Mouse (Mus musculus) MEL (cell line): Measurements from ENCODE around the gene Snap23. TPM values are rescaled to one million over a fixed set of nuclear protein-coding genes. Genes with fewer than 3 reads are reported as not detected.

Experiments
- DNase-seq: peaks from one replicate; pipeline ENCODE4 v3.0.0; 2011; ENCODE audit warnings: low read depth, low spot score
- H3K27ac ChIP-seq: 2 replicates; pipeline ENCODE4 v1.5.1; 2012; ENCODE audit warnings: low read depth, mild to moderate bottlenecking, control low read depth, low read length, moderate library complexity; ENCODE audit not compliant: control insufficient read depth
- H3K27me3 ChIP-seq, 2 experiments: fragments of 150-350 bp in 1 of 2; sonication (generic) in 1 of 2; 2 replicates each; pipeline ENCODE4 v1.6.1; 2012; ENCODE audit warnings: low read length in 2 of 2, mild to moderate bottlenecking in 2 of 2, improper control_type of control experiment in 1 of 2, moderate library complexity in 1 of 2; ENCODE audit not compliant: insufficient read depth in 2 of 2, control insufficient read depth in 1 of 2
- H3K36me3 ChIP-seq, 2 experiments: 2 replicates each; pipeline ENCODE4 v1.6.1; 2012 to 2014; ENCODE audit warnings: low read length in 2 of 2, improper control_type of control experiment in 1 of 2, inconsistent platforms in 1 of 2, mild to moderate bottlenecking in 1 of 2; ENCODE audit not compliant: insufficient read depth in 2 of 2, control insufficient read depth in 1 of 2
- H3K4me1 ChIP-seq, 2 experiments: fragments of 150-350 bp in 1 of 2; sonication (generic) in 1 of 2; 2 replicates each; pipeline ENCODE4 v1.6.1; 2012; ENCODE audit warnings: low read length in 2 of 2, improper control_type of control experiment in 1 of 2, mild to moderate bottlenecking in 1 of 2; ENCODE audit not compliant: insufficient read depth in 2 of 2, control insufficient read depth in 1 of 2
- H3K4me3 ChIP-seq, 2 experiments: fragments of 150-350 bp in 1 of 2; sonication (generic) in 1 of 2; 2 replicates each; pipeline ENCODE4 v1.5.1; 2012; ENCODE audit warnings: low read depth in 2 of 2, low read length in 2 of 2, mild to moderate bottlenecking in 2 of 2, moderate library complexity in 2 of 2, control low read depth in 1 of 2, improper control_type of control experiment in 1 of 2; ENCODE audit not compliant: control insufficient read depth in 1 of 2, insufficient read depth in 1 of 2
- H3K79me2 ChIP-seq: 2 replicates; pipeline ENCODE4 v1.6.1; 2012; ENCODE audit warnings: mild to moderate bottlenecking, low read length, moderate library complexity; ENCODE audit not compliant: control insufficient read depth, poor library complexity, insufficient read depth
- H3K9ac ChIP-seq: 2 replicates; pipeline ENCODE4 v1.6.1; 2012; ENCODE audit warnings: low read depth, mild to moderate bottlenecking, control low read depth, low read length, moderate library complexity; ENCODE audit not compliant: control insufficient read depth, poor library complexity, severe bottlenecking
- H3K9me3 ChIP-seq: fragments of 150-350 bp; sonication (generic); replicated peaks from 2 replicates; pipeline ENCODE4 v1.6.1; 2012; ENCODE audit warnings: mild to moderate bottlenecking, low read length, improper control_type of control experiment, moderate library complexity; ENCODE audit not compliant: insufficient read depth
- BHLHE40 ChIP-seq: IDR thresholded peaks from 2 replicates; pipeline ENCODE4 v1.6.1; 2012; ENCODE audit warnings: low read depth, mild to moderate bottlenecking, inconsistent platforms, low read length, improper control_type of control experiment, borderline replicate concordance
- CHD1 ChIP-seq: IDR thresholded peaks from 2 replicates; pipeline ENCODE4 v1.6.1; 2012; ENCODE audit warnings: low read depth, mild to moderate bottlenecking, inconsistent platforms, low read length, improper control_type of control experiment
- CHD2 ChIP-seq: IDR thresholded peaks from 2 replicates; pipeline ENCODE4 v1.6.1; 2011; ENCODE audit warnings: low read length, improper control_type of control experiment
- E2F4 ChIP-seq: IDR thresholded peaks from 2 replicates; pipeline ENCODE4 v1.6.1; 2011; ENCODE audit warnings: low read depth, low read length, improper control_type of control experiment, borderline replicate concordance
- ELF1 ChIP-seq: IDR thresholded peaks from 2 replicates; pipeline ENCODE4 v1.6.1; 2014; ENCODE audit warnings: low read depth, mild to moderate bottlenecking, inconsistent platforms, low read length, improper control_type of control experiment, moderate library complexity
- ETS1 ChIP-seq: IDR thresholded peaks from 2 replicates; pipeline ENCODE4 v1.6.1; 2012; ENCODE audit warnings: low read depth, mild to moderate bottlenecking, inconsistent platforms, low read length, improper control_type of control experiment, moderate library complexity
- GABPA ChIP-seq: IDR thresholded peaks from 2 replicates; pipeline ENCODE4 v1.6.1; 2012; ENCODE audit warnings: low read depth, mild to moderate bottlenecking, inconsistent platforms, low read length, improper control_type of control experiment, moderate library complexity
- GATA1 ChIP-seq: IDR thresholded peaks from 2 replicates; pipeline ENCODE4 v1.6.1; 2011; ENCODE audit warnings: low read depth, low read length, improper control_type of control experiment
- HCFC1 ChIP-seq: IDR thresholded peaks from 2 replicates; pipeline ENCODE4 v1.6.1; 2012; ENCODE audit warnings: low read depth, mild to moderate bottlenecking, inconsistent platforms, low read length, improper control_type of control experiment, moderate library complexity
- JUND ChIP-seq: IDR thresholded peaks from 2 replicates; pipeline ENCODE4 v1.6.1; 2011; ENCODE audit warnings: low read depth, mild to moderate bottlenecking, improper control_type of control experiment, low read length
- MEF2A ChIP-seq: IDR thresholded peaks from 2 replicates; pipeline ENCODE4 v1.6.1; 2014; ENCODE audit warnings: low read depth, mild to moderate bottlenecking, inconsistent platforms, low read length, improper control_type of control experiment; ENCODE audit not compliant: poor library complexity, insufficient replicate concordance, severe bottlenecking; ENCODE audit errors: extremely low read depth
- MXI1 ChIP-seq: IDR thresholded peaks from 2 replicates; pipeline ENCODE4 v1.6.1; 2011; ENCODE audit warnings: mild to moderate bottlenecking, low read depth, low read length, improper control_type of control experiment
- MYB ChIP-seq: IDR thresholded peaks from 2 replicates; pipeline ENCODE4 v1.6.1; 2011; ENCODE audit warnings: mild to moderate bottlenecking, low read depth, low read length, improper control_type of control experiment
- NRF1 ChIP-seq: IDR thresholded peaks from 2 replicates; pipeline ENCODE4 v1.6.1; 2014; ENCODE audit warnings: low read depth, mild to moderate bottlenecking, inconsistent platforms, low read length, improper control_type of control experiment, moderate library complexity; ENCODE audit not compliant: poor library complexity, insufficient read depth, severe bottlenecking
- POLR2AphosphoS2 ChIP-seq: IDR thresholded peaks from 2 replicates; pipeline ENCODE4 v1.6.1; 2011; ENCODE audit warnings: low read length, improper control_type of control experiment
- POLR2AphosphoS5 ChIP-seq: IDR thresholded peaks from 2 replicates; pipeline ENCODE4 v1.6.1; 2012; ENCODE audit warnings: low read depth, borderline replicate concordance, mild to moderate bottlenecking, inconsistent platforms, low read length, moderate library complexity, mixed read lengths
- RAD21 ChIP-seq: IDR thresholded peaks from 2 replicates; pipeline ENCODE4 v1.6.1; 2011; ENCODE audit warnings: mild to moderate bottlenecking, low read depth, low read length, improper control_type of control experiment
- RCOR1 ChIP-seq: IDR thresholded peaks from 2 replicates; pipeline ENCODE4 v1.6.1; 2012; ENCODE audit warnings: low read depth, mild to moderate bottlenecking, inconsistent platforms, low read length, improper control_type of control experiment
- SIN3A ChIP-seq: IDR thresholded peaks from 2 replicates; pipeline ENCODE4 v1.6.1; 2012; ENCODE audit warnings: low read length, improper control_type of control experiment, inconsistent platforms
- SMC3 ChIP-seq: IDR thresholded peaks from 2 replicates; pipeline ENCODE4 v1.6.1; 2011; ENCODE audit warnings: low read depth, low read length, improper control_type of control experiment
- TAL1 ChIP-seq: IDR thresholded peaks from 2 replicates; pipeline ENCODE4 v1.6.1; 2012; ENCODE audit warnings: mild to moderate bottlenecking, inconsistent platforms, low read length, moderate library complexity, mixed read lengths
- TBP ChIP-seq: IDR thresholded peaks from 2 replicates; pipeline ENCODE4 v1.8.0; 2011; ENCODE audit warnings: low read depth, low read length, improper control_type of control experiment
- TCF12 ChIP-seq: IDR thresholded peaks from 2 replicates; pipeline ENCODE4 v1.6.1; 2014; ENCODE audit warnings: low read depth, mild to moderate bottlenecking, inconsistent platforms, low read length, improper control_type of control experiment, moderate library complexity
- USF1 ChIP-seq: IDR thresholded peaks from 2 replicates; pipeline ENCODE4 v1.6.1; 2014; ENCODE audit warnings: low read depth, mild to moderate bottlenecking, inconsistent platforms, low read length, improper control_type of control experiment, moderate library complexity
- USF2 ChIP-seq, 2 experiments: IDR thresholded peaks; 2 replicates each; pipeline ENCODE4 v1.6.1; 2011 to 2012; ENCODE audit warnings: improper control_type of control experiment in 2 of 2, low read length in 2 of 2, borderline replicate concordance in 1 of 2, inconsistent platforms in 1 of 2, low read depth in 1 of 2, mild to moderate bottlenecking in 1 of 2; ENCODE audit not compliant: insufficient read depth in 1 of 2
- polyA plus RNA-seq, 2 experiments: library from polyadenylated mRNA; stranded (reverse) in 1 of 2; unstranded in 1 of 2; fragments of >175 nt in 1 of 2; fragments of >200 nt in 1 of 2; gene quantifications; 2 replicates each; pipeline versions ENCODE4 v1.2.1 to v1.2.4; 2012; ENCODE audit warnings: low replicate concordance in 2 of 2, low read depth in 1 of 2; ENCODE audit not compliant: insufficient read length in 2 of 2, insufficient read depth in 1 of 2, missing spikeins in 1 of 2
- total RNA-seq: library from RNA; depleted of rRNA; stranded (reverse); fragments of 300-350 nt; gene quantifications from 2 replicates; pipeline ENCODE4 v1.2.3, GENCODE M21; 2012

Gene Snap23
- total and polyA plus RNA-seq, 3 experiments: 50.8 to 81.5 TPM; not detected in 1

GRCm38 (mm10) chr2:120578286-120578685, 10.8 kb downstream of the Snap23 start (continued):
- peak in 1 of 2 experiments; percentile 46; a peak in 1 of 4 replicates for TF ChIP-seq USF2 (IDR thresholded peaks at IDR 0.05; ENCODE audit: borderline replicate concordance in 1 of 2, insufficient read depth in 1 of 2, low read depth in 1 of 2, low read length in 2 of 2)

- no peak overlapping the region for H3K27ac ChIP-seq
- no peak overlapping the region for H3K4me3 ChIP-seq
- DNase-seq: no peak
- no peaks in the 10 kb centered on the region for H3K9me3 ChIP-seq
- H3K79me2 ChIP-seq: no peaks in the 10 kb centered on the region
- no peaks in the 10 kb centered on the region for H3K27me3 ChIP-seq
- TF ChIP-seq MEF2A (no peak), SMC3 (no peak), TCF12 (no peak), SIN3A (no peak)
- TF ChIP-seq, all 39 proteins: peak for 0
- H3K4me1 ChIP-seq: no peaks in the 10 kb centered on the region; a peak in 1 of 4 replicates
- peaks cover 7 to 19% of the 10 kb centered on the region in 2 experiments for H3K36me3 ChIP-seq
- H3K9ac ChIP-seq: no peak overlapping the region
Measured at GRCm38 (mm10) chr2:120589759-120590158, 22.3 kb downstream of the Snap23 start.

GRCm38 (mm10) chr2:120592227-120592626, 24.8 kb downstream of the Snap23 start:
- DNase-seq: no peak
- no peak overlapping the region for H3K9ac ChIP-seq
- TF ChIP-seq RAD21: no peak
- TF ChIP-seq ETS1: no peak
- no peak for TF ChIP-seq GATA1
- TF ChIP-seq MXI1: no peak
- no peak for TF ChIP-seq NRF1
- no peak for TF ChIP-seq GABPA
- TF ChIP-seq MYB: no peak
- H3K4me3 ChIP-seq: no peak overlapping the region
- peaks cover 7 to 33% of the 10 kb centered on the region in 2 experiments for H3K36me3 ChIP-seq
- no peaks in the 10 kb centered on the region for H3K79me2 ChIP-seq
- no peak overlapping the region for H3K27ac ChIP-seq
- H3K9me3 ChIP-seq: no peaks in the 10 kb centered on the region
- H3K27me3 ChIP-seq: no peaks in the 10 kb centered on the region
- no peaks in the 10 kb centered on the region; a peak in 1 of 4 replicates for H3K4me1 ChIP-seq

- no peak overlapping the region for H3K9ac ChIP-seq
- H3K4me1 ChIP-seq: no peaks in the 10 kb centered on the region; a peak in 1 of 4 replicates
- no peaks in the 10 kb centered on the region for H3K9me3 ChIP-seq
- H3K27ac ChIP-seq: no peak overlapping the region
- H3K4me3 ChIP-seq: no peak overlapping the region
- no peaks in the 10 kb centered on the region for H3K27me3 ChIP-seq
- no peaks in the 10 kb centered on the region for H3K79me2 ChIP-seq
- peaks cover 7 to 48% of the 10 kb centered on the region in 2 experiments for H3K36me3 ChIP-seq
- DNase-seq: no peak
- no peak for TF ChIP-seq USF1
- no peak for TF ChIP-seq ELF1
- TF ChIP-seq CHD1: no peak
- TF ChIP-seq MEF2A: no peak
- TF ChIP-seq RCOR1: no peak
- TF ChIP-seq CHD2: no peak
- TF ChIP-seq TAL1: no peak
- no peak for TF ChIP-seq JUND
- TF ChIP-seq TBP: no peak
- TF ChIP-seq GABPA: no peak
- no peak for TF ChIP-seq POLR2AphosphoS5
- TF ChIP-seq BHLHE40: no peak
- no peak for TF ChIP-seq GATA1
- no peak for TF ChIP-seq HCFC1
- TF ChIP-seq POLR2AphosphoS2: no peak
- no peak for TF ChIP-seq E2F4
Measured at GRCm38 (mm10) chr2:120597734-120598133, 30.3 kb downstream of the Snap23 start.
